Mouse (Mus musculus): ENCODE measurements around the gene Zfp446. TPM values are rescaled to one million over a fixed set of nuclear protein-coding genes. Genes with fewer than 3 reads are reported as not detected.
A peak's percentile ranks its signal among the peaks of the same experiment; 100 is the strongest.

The Zfp446 gene
- polyA plus RNA-seq, 1 experiment from 2014 or later, result 5.9 TPM

- Histone ChIP-seq H3K4me3 (ENCODE audit: low read length) (no peak overlapping the region), H3K4me2 (ENCODE audit: low read depth, low read length) (no peak overlapping the region), H3K9me3 (ENCODE audit: control insufficient read depth, low read length) (no peaks in the 10 kb centered on the region), H3K9ac (ENCODE audit: low read depth, low read length) (no peak overlapping the region), H3K27me3 (replicated peaks; ENCODE audit: control insufficient read depth, insufficient read depth, low read length) (no peaks in the 10 kb centered on the region), H3K36me3 (ENCODE audit: control insufficient read depth, insufficient read depth, low read length) (no peaks in the 10 kb centered on the region), H3K4me1 (ENCODE audit: control insufficient read depth, insufficient read depth, low read length) (no peaks in the 10 kb centered on the region), H3K27ac (ENCODE audit: low read length) (no peak overlapping the region)
- 78% methylated on average over 5 of the region's 5 CpGs for WGBS
- ATAC-seq, result no peak
These were observed 20.1 kb upstream of the Zfp446 start for GRCm38 (mm10) chr7:12957511-12957910.

GRCm38 (mm10) chr7:12958948-12959347 lies 18.7 kb upstream of the Zfp446 start:
- Histone ChIP-seq H3K4me2 (ENCODE audit: low read depth, low read length) (no peak overlapping the region), H3K27me3 (replicated peaks; ENCODE audit: control insufficient read depth, insufficient read depth, low read length) (no peaks in the 10 kb centered on the region)

DNA sequence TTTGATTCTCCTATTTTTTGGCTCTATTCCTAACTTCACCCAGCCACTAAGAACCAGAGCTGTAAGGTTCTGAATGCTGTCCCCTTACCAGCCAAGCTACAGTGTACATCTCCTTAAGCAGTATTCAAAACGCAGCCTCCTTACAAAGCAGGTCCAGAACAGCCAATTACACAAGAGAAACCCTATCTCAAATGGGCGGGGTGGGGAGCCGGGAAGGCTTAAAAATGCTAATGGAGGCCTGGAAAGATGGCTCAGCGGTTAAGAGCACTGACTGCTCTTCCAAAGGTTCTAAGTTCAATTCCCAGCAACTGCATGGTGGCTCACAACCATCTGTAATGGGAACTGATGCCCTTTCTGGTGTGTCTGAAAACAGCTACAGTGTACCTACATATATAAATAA lies 17.9 kb upstream of the Zfp446 start:
- no peak for ATAC-seq
- H3K4me1 ChIP-seq (ENCODE audit: control insufficient read depth, insufficient read depth, low read length), result no peaks in the 10 kb centered on the region
- no peak overlapping the region for H3K4me3 ChIP-seq (ENCODE audit: low read length)
- 23% methylated on average over 4 of the region's 4 CpGs for WGBS
- H3K36me3 ChIP-seq (ENCODE audit: control insufficient read depth, insufficient read depth, low read length), result no peaks in the 10 kb centered on the region
- no peaks in the 10 kb centered on the region for H3K9me3 ChIP-seq (ENCODE audit: control insufficient read depth, low read length)
- H3K4me2 ChIP-seq (ENCODE audit: low read depth, low read length), result no peak overlapping the region
- H3K27ac ChIP-seq (ENCODE audit: low read length), result peak overlapping the region; percentile 30; the same call in 1 of the 2 replicates
- no peaks in the 10 kb centered on the region for H3K27me3 ChIP-seq (replicated peaks; ENCODE audit: control insufficient read depth, insufficient read depth, low read length)
- no peak overlapping the region for H3K9ac ChIP-seq (ENCODE audit: low read depth, low read length)

More at GRCm38 (mm10) chr7:12958948-12959347, 18.7 kb upstream of the Zfp446 start:
- Histone ChIP-seq H3K9me3 (ENCODE audit: control insufficient read depth, low read length) (no peaks in the 10 kb centered on the region), H3K27ac (ENCODE audit: low read length) (peak overlapping the region; percentile 66; the same call in 1 of the 2 replicates), H3K4me1 (ENCODE audit: control insufficient read depth, insufficient read depth, low read length) (no peaks in the 10 kb centered on the region), H3K36me3 (ENCODE audit: control insufficient read depth, insufficient read depth, low read length) (no peaks in the 10 kb centered on the region), H3K9ac (ENCODE audit: low read depth, low read length) (no peak overlapping the region), H3K4me3 (ENCODE audit: low read length) (no peak overlapping the region)
- ATAC-seq, result peak; percentile 82
- 63% methylated on average over 4 of the region's 4 CpGs for WGBS

- 3% methylated on average over 29 of the region's 29 CpGs for WGBS
- ATAC-seq, result peak; percentile 46
These were observed 16.0 kb upstream of the Zfp446 start for GRCm38 (mm10) chr7:12961511-12962141.

DNA sequence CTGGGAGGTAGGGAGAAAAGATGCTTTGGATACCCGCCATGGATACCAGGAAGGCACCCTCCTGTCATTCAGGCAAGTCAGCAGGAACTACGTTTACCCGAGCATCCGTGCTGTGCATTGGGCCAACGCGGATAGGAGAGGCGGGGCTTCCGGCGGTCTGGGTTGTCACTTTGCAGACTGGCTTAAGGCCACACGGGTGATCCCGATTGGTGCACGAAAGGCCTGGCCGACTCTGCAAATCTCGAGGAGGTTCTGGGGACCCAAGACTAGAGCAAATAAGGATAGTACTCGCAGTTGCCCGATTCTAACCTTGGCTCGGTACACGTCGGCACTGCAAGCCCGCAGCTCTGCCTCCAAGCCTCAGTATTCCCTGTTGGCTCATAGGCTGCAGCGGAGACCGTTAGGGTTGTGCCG lies 12.0 kb upstream of the Zfp446 start, which contains the start of gene Zfp324:
Gene Zfp324 (plus strand): TSS at position 161 of the 414 bp plus-strand sequence.
- Histone ChIP-seq H3K27me3 (replicated peaks; ENCODE audit: control insufficient read depth, insufficient read depth, low read length) (no peaks in the 10 kb centered on the region), H3K36me3 (ENCODE audit: control insufficient read depth, insufficient read depth, low read length) (peaks cover 7% of the 10 kb centered on the region; the same call in 1 of the 2 replicates), H3K4me1 (ENCODE audit: control insufficient read depth, insufficient read depth, low read length) (peaks cover 14% of the 10 kb centered on the region), H3K27ac (ENCODE audit: low read length) (peak within 1 kb of the TSS; percentile 94), H3K4me3 (ENCODE audit: low read length) (peak within 1 kb of the TSS; percentile 85), H3K9ac (ENCODE audit: low read depth, low read length) (peak within 1 kb of the TSS; percentile 95), H3K4me2 (ENCODE audit: low read depth, low read length) (peak within 1 kb of the TSS; percentile 79), H3K9me3 (ENCODE audit: control insufficient read depth, low read length) (no peaks in the 10 kb centered on the region)
- ATAC-seq, result peak; percentile 95
- WGBS, result under 1% methylated on average over 23 of the region's 23 CpGs

More at GRCm38 (mm10) chr7:12961511-12962141, 16.0 kb upstream of the Zfp446 start:
- H3K4me2 ChIP-seq (ENCODE audit: low read depth, low read length), result peak overlapping the region; percentile 62
- peak overlapping the region; percentile 68 for H3K9ac ChIP-seq (ENCODE audit: low read depth, low read length)
- H3K9me3 ChIP-seq (ENCODE audit: control insufficient read depth, low read length), result no peaks in the 10 kb centered on the region
- H3K4me1 ChIP-seq (ENCODE audit: control insufficient read depth, insufficient read depth, low read length), result peaks cover 6% of the 10 kb centered on the region
- H3K27me3 ChIP-seq (replicated peaks; ENCODE audit: control insufficient read depth, insufficient read depth, low read length), result no peaks in the 10 kb centered on the region
- no peaks in the 10 kb centered on the region for H3K36me3 ChIP-seq (ENCODE audit: control insufficient read depth, insufficient read depth, low read length)
- peak overlapping the region; percentile 72 for H3K27ac ChIP-seq (ENCODE audit: low read length)
- H3K4me3 ChIP-seq (ENCODE audit: low read length), result peak overlapping the region; percentile 54

- Histone ChIP-seq H3K36me3 (ENCODE audit: control insufficient read depth, insufficient read depth, low read length) (peaks cover 13% of the 10 kb centered on the region), H3K4me3 (ENCODE audit: low read length) (peak overlapping the region; percentile 85), H3K9me3 (ENCODE audit: control insufficient read depth, low read length) (no peaks in the 10 kb centered on the region), H3K4me2 (ENCODE audit: low read depth, low read length) (peak overlapping the region; percentile 79), H3K4me1 (ENCODE audit: control insufficient read depth, insufficient read depth, low read length) (peaks cover 14% of the 10 kb centered on the region), H3K27ac (ENCODE audit: low read length) (peak overlapping the region; percentile 94), H3K9ac (ENCODE audit: low read depth, low read length) (peak overlapping the region; percentile 95), H3K27me3 (replicated peaks; ENCODE audit: control insufficient read depth, insufficient read depth, low read length) (no peaks in the 10 kb centered on the region)
- peak; percentile 85 for ATAC-seq
- under 1% methylated on average over 29 of the region's 29 CpGs for WGBS
These were observed 11.4 kb upstream of the Zfp446 start for GRCm38 (mm10) chr7:12966104-12966845.

GRCm38 (mm10) chr7:12970906-12971305 lies 6.7 kb upstream of the Zfp446 start:
- Histone ChIP-seq H3K4me3 (ENCODE audit: low read length) (no peak overlapping the region), H3K4me1 (ENCODE audit: control insufficient read depth, insufficient read depth, low read length) (peaks cover 10% of the 10 kb centered on the region), H3K36me3 (ENCODE audit: control insufficient read depth, insufficient read depth, low read length) (peaks cover 18% of the 10 kb centered on the region), H3K9ac (ENCODE audit: low read depth, low read length) (no peak overlapping the region), H3K27me3 (replicated peaks; ENCODE audit: control insufficient read depth, insufficient read depth, low read length) (no peaks in the 10 kb centered on the region), H3K4me2 (ENCODE audit: low read depth, low read length) (no peak overlapping the region), H3K27ac (ENCODE audit: low read length) (no peak overlapping the region), H3K9me3 (ENCODE audit: control insufficient read depth, low read length) (no peaks in the 10 kb centered on the region)
- no peak for ATAC-seq
- 92% methylated on average over 25 of the region's 25 CpGs for WGBS

GRCm38 (mm10) chr7:12978931-12979722 lies 1.5 kb downstream of the Zfp446 start:
- whole genome bisulfite sequencing, result 79% methylated on average over 18 of the region's 18 CpGs
- ATAC-seq, result no peak
- H3K4me3 ChIP-seq (ENCODE audit: low read length), result peak overlapping the region; percentile 67; the same call in 1 of the 2 replicates

GRCm38 (mm10) chr7:12979776-12980175 lies 2.1 kb downstream of the Zfp446 start:
- no peak for ATAC-seq
- peaks cover 20% of the 10 kb centered on the region for H3K4me1 ChIP-seq (ENCODE audit: control insufficient read depth, insufficient read depth, low read length)
- WGBS, result 38% methylated on average over 6 of the region's 6 CpGs
- 0 out of 2 replicates have a peak overlapping the region, but pooled peaks have one; percentile 3 for H3K4me2 ChIP-seq (ENCODE audit: low read depth, low read length)
- H3K27me3 ChIP-seq (replicated peaks; ENCODE audit: control insufficient read depth, insufficient read depth, low read length), result no peaks in the 10 kb centered on the region
- H3K27ac ChIP-seq (ENCODE audit: low read length), result peak overlapping the region; percentile 46; the same call in 1 of the 2 replicates
- peak overlapping the region; percentile 35 for H3K9ac ChIP-seq (ENCODE audit: low read depth, low read length)
- no peak overlapping the region for H3K4me3 ChIP-seq (ENCODE audit: low read length)
- H3K9me3 ChIP-seq (ENCODE audit: control insufficient read depth, low read length), result no peaks in the 10 kb centered on the region
- H3K36me3 ChIP-seq (ENCODE audit: control insufficient read depth, insufficient read depth, low read length), result no peaks in the 10 kb centered on the region

More at GRCm38 (mm10) chr7:12978931-12979722, 1.5 kb downstream of the Zfp446 start:
- peak overlapping the region; percentile 70 for H3K9ac ChIP-seq (ENCODE audit: low read depth, low read length)
- H3K4me1 ChIP-seq (ENCODE audit: control insufficient read depth, insufficient read depth, low read length), result peaks cover 20% of the 10 kb centered on the region
- H3K27me3 ChIP-seq (replicated peaks; ENCODE audit: control insufficient read depth, insufficient read depth, low read length), result no peaks in the 10 kb centered on the region
- no peaks in the 10 kb centered on the region for H3K9me3 ChIP-seq (ENCODE audit: control insufficient read depth, low read length)
- peak overlapping the region; percentile 88; the same call in 1 of the 2 replicates for H3K27ac ChIP-seq (ENCODE audit: low read length)
- H3K4me2 ChIP-seq (ENCODE audit: low read depth, low read length), result peak overlapping the region; percentile 63
- no peaks in the 10 kb centered on the region for H3K36me3 ChIP-seq (ENCODE audit: control insufficient read depth, insufficient read depth, low read length)
